In the genomic region with DNA sequence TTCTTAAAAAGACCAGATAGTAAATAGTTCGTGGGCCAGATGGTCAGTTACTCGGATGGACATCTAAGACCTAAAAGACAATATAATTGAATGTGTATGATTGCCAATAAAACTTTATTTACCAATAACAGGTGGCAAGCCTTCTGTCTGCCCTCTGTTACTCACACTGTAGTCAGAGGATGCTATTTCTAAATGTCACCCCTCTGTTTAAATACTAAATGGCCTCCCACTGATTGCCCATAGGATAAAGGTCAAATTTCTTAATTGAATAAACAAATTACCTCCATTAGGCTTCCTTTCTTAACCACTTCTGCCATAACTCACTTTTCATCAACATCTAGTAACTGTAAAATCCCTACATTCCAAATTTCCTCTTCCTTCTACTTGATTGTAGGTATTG, we compare ENCODE assay signal across 29 mouse cellular contexts.
"Had no signal": no experiment of that assay in that cellular context is flagged by ENCODE, and none has a peak within 500 bp of the region (broad histone marks: within the 10 kb centered on the region; RNA-seq: fewer than 3 reads in every experiment).

No protein-coding gene starts in this region.

- DNase-seq: cerebellum, adult 2 months; cerebellum, adult 8-10 months; cerebellum, adult 9-10 months; cerebellum, adult 9-11 months; cerebellum, postnatal 10 days; cerebellum, postnatal 14 days; cerebellum, postnatal 25 days; cerebellum, postnatal 36 days; embryo, embryonic 11 days; forebrain, postnatal 0 days; gastrocnemius, adult 2 months; gastrocnemius, postnatal 10 days; gastrocnemius, postnatal 14 days; gastrocnemius, postnatal 25 days; gastrocnemius, postnatal 36 days; heart, adult 11 months; heart, adult 18-20 months; heart, adult 2 months had no signal

- H3K36me3 ChIP-seq: embryonic facial prominence, embryonic 10.5 days; embryonic facial prominence, embryonic 12.5 days; embryonic facial prominence, embryonic 13.5 days; embryonic facial prominence, embryonic 15.5 days; forebrain, embryonic 10.5 days; forebrain, embryonic 12.5 days; forebrain, embryonic 15.5 days had no signal

- ATAC-seq: forebrain, embryonic 13.5 days; forebrain, embryonic 14.5 days; forebrain, embryonic 15.5 days; forebrain, embryonic 16.5 days; forebrain, postnatal 0 days had no signal

- H3K9me3 ChIP-seq: embryonic facial prominence, embryonic 10.5 days; embryonic facial prominence, embryonic 12.5 days; embryonic facial prominence, embryonic 13.5 days; embryonic facial prominence, embryonic 15.5 days; forebrain, embryonic 10.5 days; forebrain, embryonic 12.5 days; forebrain, embryonic 13.5 days; forebrain, embryonic 15.5 days had no signal

- H3K9ac ChIP-seq: embryonic facial prominence, embryonic 12.5 days; embryonic facial prominence, embryonic 13.5 days; embryonic facial prominence, embryonic 15.5 days; forebrain, embryonic 12.5 days; forebrain, embryonic 13.5 days; forebrain, embryonic 15.5 days; forebrain, postnatal 0 days had no signal

- H3K4me3 ChIP-seq: embryonic facial prominence, embryonic 10.5 days; embryonic facial prominence, embryonic 12.5 days; embryonic facial prominence, embryonic 13.5 days; embryonic facial prominence, embryonic 15.5 days; erythroblast, embryonic 14.5 days; forebrain, embryonic 10.5 days; forebrain, embryonic 12.5 days; forebrain, embryonic 13.5 days; forebrain, embryonic 15.5 days; gastrocnemius, adult 2 months; heart, adult 2 months had no signal

- H3K27ac ChIP-seq: embryonic facial prominence, embryonic 10.5 days; embryonic facial prominence, embryonic 12.5 days; embryonic facial prominence, embryonic 13.5 days; embryonic facial prominence, embryonic 15.5 days; forebrain, embryonic 10.5 days; forebrain, embryonic 12.5 days; forebrain, embryonic 13.5 days; forebrain, embryonic 15.5 days; gastrocnemius, adult 2 months; heart, adult 2 months had no signal

- H3K4me2 ChIP-seq: embryonic facial prominence, embryonic 12.5 days; embryonic facial prominence, embryonic 13.5 days; embryonic facial prominence, embryonic 15.5 days; forebrain, embryonic 12.5 days; forebrain, embryonic 13.5 days; forebrain, embryonic 15.5 days had no signal

- H3K4me1 ChIP-seq: embryonic facial prominence, embryonic 12.5 days; embryonic facial prominence, embryonic 13.5 days; embryonic facial prominence, embryonic 15.5 days; forebrain, embryonic 10.5 days; forebrain, embryonic 12.5 days; forebrain, embryonic 13.5 days; forebrain, embryonic 15.5 days had no signal

- H3K27me3 ChIP-seq: embryonic facial prominence, embryonic 12.5 days; embryonic facial prominence, embryonic 13.5 days; embryonic facial prominence, embryonic 15.5 days; forebrain, embryonic 12.5 days; forebrain, embryonic 13.5 days; forebrain, embryonic 15.5 days had no signal
